8 mouse cellular contexts compared by ENCODE assay signal in genomic region chr9:88548614-88548945, GRCm38 (mm10). TPM values are rescaled to one million over a fixed set of nuclear protein-coding genes. Genes with fewer than 3 reads are reported as not detected.
A peak's percentile ranks its signal among the peaks of the same experiment; 100 is the strongest.
DNase-seq lines count a peak whose midpoint lies in the region; ATAC-seq and TF ChIP-seq lines count a peak whose summit lies in the region.

No protein-coding gene starts in this region.

- peaks cover 26% of the 10 kb centered on the region for H3K36me3 ChIP-seq in erythroblast, embryonic 14.5 days (ENCODE audit: control insufficient read depth)
- H3K36me3 ChIP-seq in spleen, adult 2 months (ENCODE audit: control insufficient read depth, insufficient read depth, low read length) = peaks cover 2% of the 10 kb centered on the region; the same call in 1 of the 2 replicates
- H3K36me3 ChIP-seq in limb, embryonic 14.5 days (ENCODE audit: control insufficient read depth, insufficient read depth, low read length) = peaks cover 19% of the 10 kb centered on the region; the same call in 1 of the 2 replicates
- no peaks in the 10 kb centered on the region for H3K36me3 ChIP-seq in stomach, embryonic 16.5 days (ENCODE audit: control insufficient read depth, insufficient read depth, low read length)

- no peak for TF ChIP-seq POLR2A in spleen, adult 2 months (IDR thresholded peaks at IDR 0.05; ENCODE audit: low read depth, low read length)
- no peak for TF ChIP-seq POLR2A in limb, embryonic 14.5 days (IDR thresholded peaks at IDR 0.05; ENCODE audit: borderline replicate concordance, extremely low read depth, insufficient read depth, insufficient read length)

- DNase-seq in spleen, adult 2 months (ENCODE audit: low read depth in 1 of 2, low spot score in 2 of 2) = no peak
- DNase-seq in spleen, adult 18-20 months = no peak
- DNase-seq in limb, embryonic 14.5 days (ENCODE audit: low spot score) = no peak
- no peak for DNase-seq in ovary, postnatal 10 days (ENCODE audit: low spot score)
- no peak for DNase-seq in yolk sac, embryonic 10.5 days (ENCODE audit: low spot score)

- no peaks in the 10 kb centered on the region for H3K9me3 ChIP-seq in erythroblast, embryonic 14.5 days (ENCODE audit: control insufficient read depth, low read length)
- H3K9me3 ChIP-seq in limb, embryonic 14.5 days (ENCODE audit: control insufficient read depth, low read length) = no peaks in the 10 kb centered on the region
- no peaks in the 10 kb centered on the region for H3K9me3 ChIP-seq in stomach, embryonic 16.5 days (replicated peaks; ENCODE audit: control insufficient read depth, low read length)

- peak overlapping the region; percentile 71; the same call in 1 of the 2 replicates for H3K27ac ChIP-seq in spleen, adult 2 months (ENCODE audit: insufficient read depth, low read length)
- peak overlapping the region; percentile 85 for H3K27ac ChIP-seq in limb, embryonic 14.5 days (replicated peaks; ENCODE audit: low read depth, low read length)
- peak overlapping the region; percentile 76 for H3K27ac ChIP-seq in stomach, embryonic 16.5 days (ENCODE audit: low read length)

- H3K9ac ChIP-seq in limb, embryonic 14.5 days (ENCODE audit: low read depth, low read length, severe bottlenecking) = peak overlapping the region; percentile 67
- H3K9ac ChIP-seq in stomach, embryonic 16.5 days (ENCODE audit: low read length) = peak overlapping the region; percentile 79

- 0 out of 2 replicates have a peak, but pooled peaks cover 2% of the 10 kb centered on the region for H3K27me3 ChIP-seq in erythroblast, embryonic 14.5 days (ENCODE audit: control insufficient read depth)
- H3K27me3 ChIP-seq in spleen, adult 2 months (ENCODE audit: control insufficient read depth, insufficient read depth, low read length) = no peaks in the 10 kb centered on the region
- no peaks in the 10 kb centered on the region for H3K27me3 ChIP-seq in limb, embryonic 14.5 days (ENCODE audit: control insufficient read depth, insufficient read depth, low read length)
- no peaks in the 10 kb centered on the region for H3K27me3 ChIP-seq in stomach, embryonic 16.5 days (ENCODE audit: control insufficient read depth, insufficient read depth, low read length)

- peaks cover 36% of the 10 kb centered on the region for H3K4me1 ChIP-seq in erythroblast, embryonic 14.5 days (ENCODE audit: control insufficient read depth)
- H3K4me1 ChIP-seq in spleen, adult 2 months (ENCODE audit: control insufficient read depth, insufficient read depth, insufficient read length) = no peaks in the 10 kb centered on the region
- peaks cover 15% of the 10 kb centered on the region for H3K4me1 ChIP-seq in limb, embryonic 14.5 days (ENCODE audit: control insufficient read depth, insufficient read depth, low read length)
- peaks cover 7% of the 10 kb centered on the region; the same call in 1 of the 2 replicates for H3K4me1 ChIP-seq in stomach, embryonic 16.5 days (ENCODE audit: control insufficient read depth, insufficient read depth, low read length)

- peak overlapping the region; percentile 99 for H3K4me3 ChIP-seq in erythroblast, embryonic 14.5 days (replicated peaks)
- peak overlapping the region; percentile 78 for H3K4me3 ChIP-seq in spleen, adult 2 months (ENCODE audit: extremely low read depth, insufficient read depth, insufficient read length)
- H3K4me3 ChIP-seq in limb, embryonic 14.5 days (replicated peaks; ENCODE audit: low read length) = peak overlapping the region; percentile 71
- H3K4me3 ChIP-seq in stomach, embryonic 16.5 days (replicated peaks; ENCODE audit: low read length) = peak overlapping the region; percentile 82

- TF ChIP-seq CTCF in spleen, adult 2 months (IDR thresholded peaks at IDR 0.05; ENCODE audit: extremely low read depth, insufficient read depth, insufficient read length, insufficient replicate concordance) = no peak

- peak overlapping the region; percentile 58 for H3K4me2 ChIP-seq in limb, embryonic 14.5 days (replicated peaks; ENCODE audit: low read depth, low read length, severe bottlenecking)
- H3K4me2 ChIP-seq in stomach, embryonic 16.5 days (ENCODE audit: low read depth, low read length) = peak overlapping the region; percentile 81

- 2% methylated on average over 8 of the region's 8 CpGs for WGBS in spleen, adult 2 months
- WGBS in limb, embryonic 14.5 days = 3% methylated on average over 8 of the region's 8 CpGs
- 4% methylated on average over 8 of the region's 8 CpGs for WGBS in stomach, embryonic 16.5 days

- no peak for ATAC-seq in erythroblast, adult 5-6 weeks (replicated peaks; ENCODE audit: low FRiP score, poor library complexity, severe bottlenecking)
- ATAC-seq in limb, embryonic 14.5 days (ENCODE audit: low FRiP score, low read depth) = no peak
- no peak for ATAC-seq in stomach, embryonic 16.5 days (ENCODE audit: insufficient read depth, low FRiP score)

RNA-seq across cellular contexts. Expression of gene Zfp949, which starts 0.8 kb away (rescaled TPM):
- polyA plus RNA-seq in erythroblast, embryonic 14.5 days (2012) = 0.47 and 0.62 TPM in 2 replicates
- 46.2 and 62.8 TPM in 2 replicates for total RNA-seq in erythroblast, adult 5-6 weeks (2015; ENCODE audit: low replicate concordance)
- 79.1 and 99.0 TPM in 2 replicates for total RNA-seq in erythroblast, adult 5-6 weeks (2017; ENCODE audit: low replicate concordance)
- polyA plus RNA-seq in spleen, adult 2 months (2012; rRNA removed) = 2.0 and 2.5 TPM in 2 replicates
- 8.2 TPM in 2 replicates for polyA plus RNA-seq in limb, embryonic 14.5 days (2012; rRNA removed)
- 10.1 and 12.4 TPM in 2 replicates for polyA plus RNA-seq in limb, embryonic 14.5 days (2014; fragmentation: Nextera tagmentation; extraction: Ambion mirVana)
- polyA plus RNA-seq in stomach, embryonic 16.5 days (2015; fragmentation: Nextera tagmentation; extraction: Ambion mirVana) = 10.6 and 12.2 TPM in 2 replicates

RNA-seq across cellular contexts. Expression of gene Trim43a, which starts 32.1 kb away (rescaled TPM):
- polyA plus RNA-seq in erythroblast, embryonic 14.5 days (2012) = not detected in 2 replicates
- not detected in 2 replicates for total RNA-seq in erythroblast, adult 5-6 weeks (2015; ENCODE audit: low replicate concordance)
- not detected in 2 replicates for total RNA-seq in erythroblast, adult 5-6 weeks (2017; ENCODE audit: low replicate concordance)
- polyA plus RNA-seq in spleen, adult 2 months (2012; rRNA removed) = not detected in 2 replicates
- polyA plus RNA-seq in limb, embryonic 14.5 days (2012; rRNA removed) = 0.05 and 0.15 TPM in 2 replicates
- polyA plus RNA-seq in limb, embryonic 14.5 days (2014; fragmentation: Nextera tagmentation; extraction: Ambion mirVana) = not detected in 2 replicates
- not detected in 2 replicates for polyA plus RNA-seq in stomach, embryonic 16.5 days (2015; fragmentation: Nextera tagmentation; extraction: Ambion mirVana)
